Mouse (Mus musculus) ES-CJ7 (cell line): ENCODE measurements around the gene Spdl1.

Experiments
- DNase-seq: peaks from one replicate; pipeline ENCODE4 v3.0.0; 2011; ENCODE audit warnings: low read depth, low spot score

Spdl1 gene

GRCm38 (mm10) chr11:34805026-34805425 lies 28.4 kb downstream of the Spdl1 start:
- peak; percentile 15 for DNase-seq

- peak; percentile 93 for DNase-seq
Observed at GRCm38 (mm10) chr11:34798066-34798465, 35.4 kb downstream of the Spdl1 start.

GRCm38 (mm10) chr11:34796097-34796496 lies 37.3 kb downstream of the Spdl1 start:
- DNase-seq = peak; percentile 44

GRCm38 (mm10) chr11:34791872-34792271 lies 41.6 kb downstream of the Spdl1 start:
- peak; percentile 85 for DNase-seq

- no peak for DNase-seq
Observed at GRCm38 (mm10) chr11:34784864-34785263, 48.6 kb downstream of the Spdl1 start.

GRCm38 (mm10) chr11:34783587-34784043 lies 49.8 kb downstream of the Spdl1 start, which contains the start of gene Dock2:
Gene Dock2 (minus strand): TSS chr11:34783892.
- DNase-seq = no peak

- DNase-seq = no peak
Observed at GRCm38 (mm10) chr11:34782516-34783430, 50.7 kb downstream of the Spdl1 start.

- DNase-seq = no peak
Observed at GRCm38 (mm10) chr11:34780786-34781185, 52.7 kb downstream of the Spdl1 start.

- DNase-seq = no peak
Observed at GRCm38 (mm10) chr11:34779966-34780365, 53.5 kb downstream of the Spdl1 start.

GRCm38 (mm10) chr11:34778351-34778750 lies 55.1 kb downstream of the Spdl1 start:
- DNase-seq = no peak

- DNase-seq = no peak
Observed at GRCm38 (mm10) chr11:34777529-34777928, 55.9 kb downstream of the Spdl1 start.

GRCm38 (mm10) chr11:34776054-34776453 lies 57.4 kb downstream of the Spdl1 start:
- no peak for DNase-seq

- DNase-seq = peak; percentile 22
Observed at GRCm38 (mm10) chr11:34774636-34775035, 58.8 kb downstream of the Spdl1 start.

- no peak for DNase-seq
Observed at GRCm38 (mm10) chr11:34773304-34773895, 60.0 kb downstream of the Spdl1 start.

GRCm38 (mm10) chr11:34771221-34771986 lies 62.0 kb downstream of the Spdl1 start:
- no peak for DNase-seq

- DNase-seq = no peak
Observed at GRCm38 (mm10) chr11:34770666-34771065, 62.8 kb downstream of the Spdl1 start.

- DNase-seq = no peak
Observed at GRCm38 (mm10) chr11:34769946-34770345, 63.5 kb downstream of the Spdl1 start.

- DNase-seq = no peak
Observed at GRCm38 (mm10) chr11:34769396-34769795, 64.0 kb downstream of the Spdl1 start.

- no peak for DNase-seq
Observed at GRCm38 (mm10) chr11:34763739-34764361, 69.6 kb downstream of the Spdl1 start.

- no peak for DNase-seq
Observed at GRCm38 (mm10) chr11:34762570-34763127, 70.8 kb downstream of the Spdl1 start.

GRCm38 (mm10) chr11:34762125-34762524 lies 71.3 kb downstream of the Spdl1 start:
- no peak for DNase-seq
